Mouse (Mus musculus): ENCODE results near the gene Akap7. TPM values are rescaled to one million over a fixed set of nuclear protein-coding genes. Genes with fewer than 3 reads are reported as not detected.

Gene Akap7
- total and polyA plus RNA-seq, 3 experiments = 17.2 to 59.1 (median 56.2) TPM

GRCm38 (mm10) chr10:25261176-25261575, 46.5 kb downstream of the Akap7 start:
- Histone ChIP-seq H3K4me3 (no peak overlapping the region), H3K27me3 (ENCODE audit: control insufficient read depth, insufficient read depth, low read length) (no peaks in the 10 kb centered on the region), H3K36me3 (ENCODE audit: control insufficient read depth, insufficient read depth, low read length) (no peaks in the 10 kb centered on the region), H3K27ac (no peak overlapping the region), H3K4me1 (ENCODE audit: control insufficient read depth, insufficient read depth, low read length) (0 out of 2 replicates have a peak, but pooled peaks cover 2% of the 10 kb centered on the region), H3K79me2 (replicated peaks; ENCODE audit: control insufficient read depth, insufficient read depth, low read length) (no peaks in the 10 kb centered on the region), H3K9ac (ENCODE audit: low read depth, low read length) (no peak overlapping the region)
- TF ChIP-seq CTCF (IDR thresholded peaks at IDR 0.05) (no peak), POLR2A (IDR thresholded peaks at IDR 0.05; ENCODE audit: insufficient read depth, low read depth, low read length) (no peak), EP300 (IDR thresholded peaks at IDR 0.05; ENCODE audit: insufficient read depth, low read depth, low read length) (no peak)
- 74% methylated on average over 6 of the region's 6 CpGs for WGBS
- intact Hi-C loops (cut with DNase I) = loop anchor here (10.0 kb wide), 1 partner anchor 884 kb away; no protein-coding TSS in a partner anchor
- DNase-seq = no peak

- intact Hi-C loops (cut with DNase I) = loop anchor here (10.0 kb wide), 1 partner anchor 884 kb away; no protein-coding TSS in a partner anchor
- Histone ChIP-seq H3K79me2 (replicated peaks; ENCODE audit: control insufficient read depth, insufficient read depth, low read length) (no peaks in the 10 kb centered on the region), H3K4me1 (ENCODE audit: control insufficient read depth, insufficient read depth, low read length) (0 out of 2 replicates have a peak, but pooled peaks cover 2% of the 10 kb centered on the region), H3K4me3 (no peak overlapping the region), H3K27me3 (ENCODE audit: control insufficient read depth, insufficient read depth, low read length) (no peaks in the 10 kb centered on the region), H3K9ac (ENCODE audit: low read depth, low read length) (no peak overlapping the region), H3K27ac (no peak overlapping the region), H3K36me3 (ENCODE audit: control insufficient read depth, insufficient read depth, low read length) (no peaks in the 10 kb centered on the region)
- no peak for TF ChIP-seq CTCF (IDR thresholded peaks at IDR 0.05)
- no peak for TF ChIP-seq EP300 (IDR thresholded peaks at IDR 0.05; ENCODE audit: insufficient read depth, low read depth, low read length)
- TF ChIP-seq POLR2A (IDR thresholded peaks at IDR 0.05; ENCODE audit: insufficient read depth, low read depth, low read length) = no peak
- DNase-seq = no peak
- 96% methylated on average over 10 of the region's 10 CpGs for WGBS
Observed at GRCm38 (mm10) chr10:25260724-25261123, 46.9 kb downstream of the Akap7 start.

- DNase-seq = no peak
Observed at GRCm38 (mm10) chr10:25258171-25258570, 49.5 kb downstream of the Akap7 start.

GRCm38 (mm10) chr10:25257466-25257865, 50.2 kb downstream of the Akap7 start:
- no peaks in the 10 kb centered on the region for H3K36me3 ChIP-seq (ENCODE audit: control insufficient read depth, insufficient read depth, low read length)
- intact Hi-C loops (cut with DNase I) = no loop called here
- H3K27ac ChIP-seq = no peak overlapping the region
- 42% methylated on average over 5 of the region's 5 CpGs for WGBS
- H3K4me1 ChIP-seq (ENCODE audit: control insufficient read depth, insufficient read depth, low read length) = 0 out of 2 replicates have a peak, but pooled peaks cover 2% of the 10 kb centered on the region
- no peak overlapping the region for H3K4me3 ChIP-seq
- no peaks in the 10 kb centered on the region for H3K27me3 ChIP-seq (ENCODE audit: control insufficient read depth, insufficient read depth, low read length)
- no peak overlapping the region for H3K9ac ChIP-seq (ENCODE audit: low read depth, low read length)
- DNase-seq = no peak
- TF ChIP-seq CTCF (IDR thresholded peaks at IDR 0.05) (no peak), POLR2A (IDR thresholded peaks at IDR 0.05; ENCODE audit: insufficient read depth, low read depth, low read length) (no peak), EP300 (IDR thresholded peaks at IDR 0.05; ENCODE audit: insufficient read depth, low read depth, low read length) (no peak)
- no peaks in the 10 kb centered on the region for H3K79me2 ChIP-seq (replicated peaks; ENCODE audit: control insufficient read depth, insufficient read depth, low read length)

More at GRCm38 (mm10) chr10:25258171-25258570, 49.5 kb downstream of the Akap7 start:
- Histone ChIP-seq H3K4me1 (ENCODE audit: control insufficient read depth, insufficient read depth, low read length) (0 out of 2 replicates have a peak, but pooled peaks cover 2% of the 10 kb centered on the region), H3K36me3 (ENCODE audit: control insufficient read depth, insufficient read depth, low read length) (no peaks in the 10 kb centered on the region), H3K27ac (no peak overlapping the region), H3K9ac (ENCODE audit: low read depth, low read length) (no peak overlapping the region), H3K4me3 (no peak overlapping the region), H3K79me2 (replicated peaks; ENCODE audit: control insufficient read depth, insufficient read depth, low read length) (no peaks in the 10 kb centered on the region), H3K27me3 (ENCODE audit: control insufficient read depth, insufficient read depth, low read length) (no peaks in the 10 kb centered on the region)
- intact Hi-C loops (cut with DNase I) = no loop called here
- TF ChIP-seq EP300 (IDR thresholded peaks at IDR 0.05; ENCODE audit: insufficient read depth, low read depth, low read length) = no peak
- no peak for TF ChIP-seq CTCF (IDR thresholded peaks at IDR 0.05)
- no peak for TF ChIP-seq POLR2A (IDR thresholded peaks at IDR 0.05; ENCODE audit: insufficient read depth, low read depth, low read length)
- WGBS = 81% methylated on average over 6 of the region's 6 CpGs

GRCm38 (mm10) chr10:25253474-25253873, 54.2 kb downstream of the Akap7 start:
- H3K4me1 ChIP-seq (ENCODE audit: control insufficient read depth, insufficient read depth, low read length) = 0 out of 2 replicates have a peak, but pooled peaks cover 2% of the 10 kb centered on the region
- WGBS = 72% methylated on average over 2 of the region's 2 CpGs
- no peak overlapping the region for H3K4me3 ChIP-seq
- no peak overlapping the region for H3K9ac ChIP-seq (ENCODE audit: low read depth, low read length)
- no peaks in the 10 kb centered on the region for H3K79me2 ChIP-seq (replicated peaks; ENCODE audit: control insufficient read depth, insufficient read depth, low read length)
- no peak for DNase-seq
- H3K27me3 ChIP-seq (ENCODE audit: control insufficient read depth, insufficient read depth, low read length) = no peaks in the 10 kb centered on the region
- no peak for TF ChIP-seq CTCF (IDR thresholded peaks at IDR 0.05)
- no peak for TF ChIP-seq EP300 (IDR thresholded peaks at IDR 0.05; ENCODE audit: insufficient read depth, low read depth, low read length)
- TF ChIP-seq POLR2A (IDR thresholded peaks at IDR 0.05; ENCODE audit: insufficient read depth, low read depth, low read length) = no peak
- no peak overlapping the region for H3K27ac ChIP-seq
- H3K36me3 ChIP-seq (ENCODE audit: control insufficient read depth, insufficient read depth, low read length) = no peaks in the 10 kb centered on the region
- intact Hi-C loops (cut with DNase I) = no loop called here

- WGBS = 91% methylated on average over 4 of the region's 4 CpGs
- Histone ChIP-seq H3K36me3 (ENCODE audit: control insufficient read depth, insufficient read depth, low read length) (no peaks in the 10 kb centered on the region), H3K4me1 (ENCODE audit: control insufficient read depth, insufficient read depth, low read length) (0 out of 2 replicates have a peak, but pooled peaks cover 2% of the 10 kb centered on the region), H3K27me3 (ENCODE audit: control insufficient read depth, insufficient read depth, low read length) (no peaks in the 10 kb centered on the region), H3K79me2 (replicated peaks; ENCODE audit: control insufficient read depth, insufficient read depth, low read length) (no peaks in the 10 kb centered on the region), H3K9ac (ENCODE audit: low read depth, low read length) (no peak overlapping the region), H3K4me3 (no peak overlapping the region), H3K27ac (no peak overlapping the region)
- TF ChIP-seq POLR2A (IDR thresholded peaks at IDR 0.05; ENCODE audit: insufficient read depth, low read depth, low read length) = no peak
- TF ChIP-seq EP300 (IDR thresholded peaks at IDR 0.05; ENCODE audit: insufficient read depth, low read depth, low read length) = no peak
- TF ChIP-seq CTCF (IDR thresholded peaks at IDR 0.05) = no peak
- DNase-seq = no peak
- intact Hi-C loops (cut with DNase I) = no loop called here
Observed at GRCm38 (mm10) chr10:25253006-25253405, 54.7 kb downstream of the Akap7 start.
